Mouse (Mus musculus) MEL (cell line): ENCODE results near the gene Lrtm1.

ENCODE experiments used
- CHD2 ChIP-seq: IDR thresholded peaks from 2 replicates; pipeline ENCODE4 v1.6.1; 2011; ENCODE audit warnings: low read length, improper control_type of control experiment
- CTCF ChIP-seq, 3 experiments: IDR thresholded peaks in 2 of 3; conservative IDR thresholded peaks in 1 of 3; 2 replicates each; pipeline ENCODE4 v1.5.1; 2011 to 2012; ENCODE audit warnings: low read length in 3 of 3, low read depth in 2 of 3, mild to moderate bottlenecking in 2 of 3, improper control_type of control experiment in 1 of 3, inconsistent platforms in 1 of 3, mixed read lengths in 1 of 3, moderate library complexity in 1 of 3; ENCODE audit not compliant: control insufficient read depth in 1 of 3, insufficient read depth in 1 of 3, poor library complexity in 1 of 3, severe bottlenecking in 1 of 3
- ETS1 ChIP-seq: IDR thresholded peaks from 2 replicates; pipeline ENCODE4 v1.6.1; 2012; ENCODE audit warnings: low read depth, mild to moderate bottlenecking, inconsistent platforms, low read length, improper control_type of control experiment, moderate library complexity
- GATA1 ChIP-seq: IDR thresholded peaks from 2 replicates; pipeline ENCODE4 v1.6.1; 2011; ENCODE audit warnings: low read depth, low read length, improper control_type of control experiment
- KAT2A ChIP-seq: conservative IDR thresholded peaks from 2 replicates; pipeline ENCODE4 v1.6.1; 2012; ENCODE audit warnings: low read depth, low read length, improper control_type of control experiment, inconsistent platforms
- POLR2A ChIP-seq, 2 experiments: IDR thresholded peaks; 2 replicates each; pipeline ENCODE4 v1.6.1; 2011 to 2012; ENCODE audit warnings: low read length in 2 of 2, mild to moderate bottlenecking in 2 of 2, control low read depth in 1 of 2, improper control_type of control experiment in 1 of 2, low read depth in 1 of 2, moderate library complexity in 1 of 2; ENCODE audit not compliant: control insufficient read depth in 1 of 2, insufficient read depth in 1 of 2, poor library complexity in 1 of 2
- USF1 ChIP-seq: IDR thresholded peaks from 2 replicates; pipeline ENCODE4 v1.6.1; 2014; ENCODE audit warnings: low read depth, mild to moderate bottlenecking, inconsistent platforms, low read length, improper control_type of control experiment, moderate library complexity

DNA sequence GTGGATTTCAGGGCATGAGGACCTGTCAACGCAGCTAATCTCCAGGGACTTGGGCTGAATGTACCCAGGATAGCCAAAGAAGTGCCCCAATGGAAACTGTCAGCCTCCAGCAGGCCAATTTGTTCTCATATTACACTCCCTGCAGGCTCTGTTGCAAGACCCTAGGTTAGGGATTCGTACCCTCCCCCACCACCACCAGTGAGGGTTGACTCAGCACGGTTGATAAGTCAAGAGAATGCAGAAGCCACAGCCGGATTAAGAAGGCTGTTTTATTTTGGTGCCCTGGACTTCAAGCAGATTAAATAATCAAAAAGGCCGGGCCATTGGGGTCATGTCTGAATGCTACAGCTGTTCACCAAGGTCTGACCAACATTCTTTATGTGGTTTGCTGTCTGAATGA lies at the start of gene Lrtm1:
- TF ChIP-seq POLR2A (IDR thresholded peaks at IDR 0.05; ENCODE audit: control insufficient read depth in 1 of 2, insufficient read depth in 1 of 2, low read depth in 1 of 2, low read length in 2 of 2, poor library complexity in 1 of 2) (no peak), ETS1 (no peak), CHD2 (no peak), CTCF (IDR thresholded peaks at IDR 0.05 in 2 of 3, conservative IDR thresholded peaks at IDR 0.05 in 1 of 3; ENCODE audit: control insufficient read depth in 1 of 3, insufficient read depth in 1 of 3, low read depth in 2 of 3, low read length in 3 of 3, poor library complexity in 1 of 3, severe bottlenecking in 1 of 3) (no peak), GATA1 (no peak), KAT2A (no peak), USF1 (no peak)
